Mouse (Mus musculus): ENCODE measurements around the gene Casp2.

Gene Casp2

DNA sequence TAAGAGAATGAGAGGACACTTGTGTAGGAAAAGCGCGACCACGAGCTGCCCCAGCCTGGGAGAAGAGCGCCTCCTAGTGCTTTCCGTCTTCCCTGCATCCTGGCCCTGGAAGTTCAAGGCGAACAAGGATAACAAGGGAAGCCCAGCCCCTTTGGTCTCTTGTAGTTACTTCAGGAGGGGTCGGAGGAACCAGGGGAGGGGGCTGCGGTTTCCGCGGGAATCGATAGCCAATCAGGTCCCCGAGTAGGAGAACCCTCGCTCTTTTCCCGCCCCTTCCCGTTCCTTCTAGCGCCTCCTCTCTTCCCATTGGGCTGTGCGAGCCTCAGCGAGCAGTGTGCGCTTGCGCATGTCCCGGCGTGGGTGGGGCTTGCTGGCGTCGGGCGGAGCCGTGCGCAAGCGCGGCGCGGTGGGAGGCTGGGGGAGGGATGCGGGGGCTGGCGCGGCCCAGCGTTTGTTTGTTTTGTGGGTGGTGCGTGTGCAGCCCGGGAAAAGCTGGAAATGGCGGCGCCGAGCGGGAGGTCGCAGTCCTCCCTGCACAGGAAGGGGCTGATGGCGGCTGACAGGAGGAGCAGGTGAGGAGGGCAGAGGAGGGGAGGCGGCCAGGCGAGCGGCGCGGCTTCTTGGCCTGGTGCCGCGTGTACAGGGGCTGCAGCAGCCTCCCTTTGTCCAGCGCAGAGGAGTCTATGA, at the start of gene Casp2:
Gene Casp2, plus strand, starts transcription at position 360 of the 687 bp plus-strand sequence.
- DNase-seq = peak; percentile 98

DNA sequence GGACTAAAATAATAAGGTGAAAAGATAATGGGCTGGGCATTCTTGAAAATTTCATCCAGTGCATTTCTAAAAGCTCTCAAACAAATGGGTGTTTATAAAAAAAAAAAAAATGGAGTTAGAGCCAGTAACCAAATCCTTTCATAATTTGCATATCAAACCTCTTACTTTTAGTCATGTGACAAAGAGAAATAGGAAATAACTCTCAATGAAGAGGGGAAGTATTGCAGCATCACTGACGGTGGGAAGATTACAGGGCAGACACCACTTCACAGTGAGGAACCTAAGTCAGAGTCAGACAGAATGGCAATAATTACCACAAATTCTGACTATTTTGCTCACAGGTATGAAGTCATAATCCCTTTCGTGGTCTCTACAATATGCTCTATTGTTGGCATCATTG, 49.8 kb upstream of the Casp2 start, which contains the start of gene Tas2r144:
Gene Tas2r144, plus strand, starts transcription at position 301 of the 400 bp plus-strand sequence.
- no peak for DNase-seq

DNA sequence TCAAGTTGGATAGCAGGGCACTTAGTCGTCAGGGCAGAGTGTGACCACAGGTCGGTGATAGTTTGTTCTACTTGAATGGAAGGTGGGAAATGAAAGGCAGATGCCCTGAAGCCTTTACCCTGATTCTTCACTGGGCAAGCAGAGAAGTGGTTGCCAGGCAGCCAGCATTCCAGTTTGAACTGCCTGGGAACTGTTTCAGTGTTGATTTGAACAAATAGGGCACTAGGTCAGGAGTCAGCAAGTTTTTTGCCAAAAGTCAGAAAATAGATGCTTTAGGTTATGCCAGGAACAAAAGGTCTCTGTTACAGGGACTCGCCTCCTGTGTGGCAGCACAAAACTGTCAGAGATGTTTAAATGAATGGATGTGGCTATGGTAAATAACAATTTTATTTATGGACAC, 42.5 kb upstream of the Casp2 start:
- no peak for DNase-seq

DNA sequence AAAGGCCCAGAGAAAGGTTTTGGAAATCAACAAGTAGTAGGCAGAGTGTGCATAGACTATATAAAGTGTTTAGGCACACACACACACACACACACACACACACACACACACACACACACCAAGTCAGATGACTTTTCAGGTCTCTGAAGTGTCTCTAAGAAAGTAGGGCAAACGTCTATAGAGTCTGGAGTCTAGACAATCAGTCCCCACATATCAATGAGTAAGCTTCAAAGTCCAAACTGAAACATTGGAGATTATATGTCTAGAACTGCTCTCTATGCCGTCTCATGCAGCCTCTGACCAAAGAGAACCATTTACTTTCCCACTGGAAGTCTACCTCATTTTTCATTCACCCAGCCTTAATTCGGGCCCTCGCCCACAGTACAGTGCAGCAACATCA, 39.7 kb upstream of the Casp2 start:
- DNase-seq = no peak

DNA sequence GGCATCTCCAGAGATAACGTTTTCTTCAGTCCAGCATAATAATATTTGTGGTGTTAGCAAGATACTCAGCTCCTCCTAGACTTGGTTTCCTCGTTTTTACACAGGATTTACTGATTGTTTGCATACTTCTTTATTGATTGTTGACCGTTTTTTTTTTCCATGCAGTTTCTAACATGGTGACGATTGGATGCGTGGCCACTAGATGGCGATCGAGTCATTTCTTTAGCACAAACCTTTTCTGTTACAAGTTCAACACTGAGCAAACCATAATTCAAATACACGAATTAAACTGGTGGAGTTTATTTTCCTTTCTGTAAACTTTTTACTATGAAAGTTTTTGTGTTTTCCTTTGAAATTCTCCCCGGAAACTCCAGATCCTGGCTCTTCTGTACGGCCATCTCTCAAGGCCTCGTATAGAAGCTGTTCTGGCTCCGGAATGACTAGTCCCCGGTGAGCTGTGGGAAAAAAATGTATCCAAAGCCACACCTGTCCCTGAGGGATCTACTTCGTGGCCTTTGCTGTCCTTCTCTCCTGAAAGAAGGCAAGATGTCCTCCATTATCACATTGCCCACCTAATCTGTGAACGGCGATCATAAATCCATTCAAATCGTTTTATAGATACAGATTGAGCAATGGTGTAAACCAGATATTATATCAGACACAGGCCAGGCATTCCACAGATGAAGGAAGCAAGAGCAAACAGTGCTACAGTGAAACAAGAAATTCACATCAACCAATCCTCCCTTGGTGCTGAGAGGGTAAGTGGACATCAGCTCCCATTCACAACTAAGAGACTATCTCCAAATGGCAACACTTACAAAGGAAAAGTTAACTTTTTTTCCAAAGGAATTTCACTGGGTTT, 37.3 kb upstream of the Casp2 start:
- peak; percentile 51 for DNase-seq

DNA sequence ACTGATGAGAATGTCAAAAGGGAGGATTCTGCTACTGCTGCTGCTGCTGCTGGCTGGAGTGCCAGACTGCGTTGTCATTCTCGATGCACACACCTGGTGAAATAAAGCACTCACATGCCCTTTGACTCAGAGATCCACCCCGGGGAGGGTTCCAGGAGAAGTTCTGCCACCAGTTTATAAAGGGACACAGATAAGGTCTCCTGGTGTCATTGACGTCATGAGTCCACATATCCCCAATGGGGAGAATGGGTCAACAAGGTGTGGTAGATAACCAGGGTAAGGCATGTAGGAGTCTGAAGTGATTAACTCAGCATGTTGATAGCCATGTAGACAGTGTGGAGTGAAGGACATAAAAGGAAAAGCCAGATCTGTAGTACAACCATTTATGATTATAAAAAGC, 35.2 kb upstream of the Casp2 start:
- no peak for DNase-seq

DNA sequence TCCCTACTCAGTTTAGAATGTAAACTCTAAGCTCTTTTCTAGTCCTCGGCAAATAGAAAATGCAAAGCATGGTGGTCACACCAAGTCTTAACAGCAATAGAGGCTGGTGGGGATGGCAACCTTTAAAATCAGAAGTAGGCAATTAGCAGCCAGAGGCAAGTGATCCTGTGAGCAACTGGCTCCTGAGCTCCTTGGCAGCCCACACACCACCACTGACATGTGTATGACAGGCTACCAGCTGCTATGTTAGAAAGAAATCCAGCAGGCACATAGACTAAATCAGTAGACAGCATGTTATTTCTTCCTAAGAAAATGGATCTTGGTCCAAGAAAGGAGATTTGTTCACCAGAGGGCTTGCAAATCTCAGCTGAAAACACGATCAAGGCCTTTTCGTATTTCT, 33.6 kb upstream of the Casp2 start:
- DNase-seq = no peak

DNA sequence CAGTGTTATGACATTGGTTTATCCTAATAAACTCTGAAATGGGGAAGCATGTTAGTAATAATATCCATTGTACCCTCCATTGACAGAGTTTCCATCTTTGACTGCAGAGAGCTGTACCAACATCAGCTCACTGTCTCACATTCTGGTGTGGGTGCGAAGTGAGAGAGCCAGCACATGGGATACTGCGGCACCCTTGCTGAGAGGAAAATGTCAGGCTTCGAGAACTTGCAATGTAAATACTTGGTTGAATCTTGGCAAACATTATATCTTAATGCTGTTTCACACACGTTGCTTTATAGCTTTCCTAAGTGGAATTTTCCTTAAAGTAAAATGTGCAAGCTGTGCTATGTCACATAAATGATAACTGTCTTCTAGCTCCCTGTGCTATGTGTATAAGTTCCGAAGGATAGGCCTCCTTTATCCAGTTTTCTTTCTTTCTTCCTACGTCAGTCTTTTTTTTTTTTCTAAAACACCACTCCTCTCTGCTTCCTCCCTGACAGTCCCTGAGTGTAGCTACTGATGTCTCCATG, 27.4 kb upstream of the Casp2 start:
- DNase-seq = no peak

DNA sequence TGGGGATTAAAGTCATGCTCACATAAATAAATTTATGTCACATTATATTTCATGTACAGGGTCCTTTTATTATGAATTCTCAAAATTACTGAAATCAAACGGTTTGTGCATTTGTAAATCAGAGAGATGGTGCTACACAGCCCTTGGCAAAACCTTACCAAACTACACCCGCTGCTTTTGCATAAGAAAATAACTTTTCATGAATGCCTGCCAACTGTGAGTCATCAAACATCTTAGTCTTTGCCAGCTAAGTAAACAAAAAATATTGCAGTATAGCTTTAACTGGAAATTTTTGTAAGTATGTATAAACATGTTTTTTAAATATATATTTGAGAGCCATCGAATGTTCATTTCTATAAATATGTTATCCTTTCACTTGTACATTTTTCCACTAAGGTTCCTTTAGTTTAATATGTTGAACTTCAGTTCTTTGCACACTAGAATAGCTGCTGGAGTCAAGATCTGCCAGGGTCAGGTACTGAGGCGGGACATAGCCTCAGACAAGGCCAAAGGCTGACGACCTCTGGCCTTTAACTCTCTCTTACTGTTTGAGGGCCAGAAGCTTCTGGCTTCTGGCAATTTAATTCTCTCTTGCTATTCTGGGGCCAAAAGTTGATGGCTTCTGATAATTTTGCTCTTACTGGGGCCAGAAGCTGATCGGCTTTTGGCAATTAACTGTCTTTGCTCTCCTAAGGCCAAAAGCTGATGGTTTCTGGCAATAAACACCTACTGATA, 23.3 kb upstream of the Casp2 start:
- DNase-seq = no peak

DNA sequence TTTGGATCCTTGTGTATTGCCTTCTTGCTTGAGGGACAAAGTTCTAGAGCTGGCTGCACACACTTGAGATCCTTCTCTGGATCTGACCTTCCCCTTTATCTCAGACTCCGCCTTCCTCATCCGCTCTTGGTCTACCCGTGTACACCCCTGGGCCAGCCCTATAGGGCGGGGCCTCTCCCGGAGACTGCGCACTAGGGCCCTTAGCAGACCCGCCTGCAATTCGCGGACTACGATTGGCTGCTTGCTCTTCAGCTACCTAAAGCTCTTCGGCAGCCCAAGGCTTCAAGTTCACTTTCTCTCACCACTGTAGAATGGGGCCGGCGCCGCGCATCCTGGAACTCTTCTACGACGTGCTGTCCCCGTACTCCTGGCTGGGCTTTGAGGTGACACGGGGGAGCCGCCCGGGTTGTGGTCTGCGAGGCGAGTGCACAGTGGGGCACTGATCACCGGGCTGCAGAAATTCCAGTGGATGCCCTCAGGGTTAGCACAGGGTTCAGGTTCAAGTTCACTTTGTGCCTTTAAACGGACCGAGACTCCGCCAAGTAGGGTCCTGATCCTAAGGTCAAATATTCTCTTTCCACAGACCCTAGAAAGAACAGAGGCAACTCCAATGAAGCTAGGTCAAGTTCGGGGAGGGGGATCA, 19.0 kb upstream of the Casp2 start, which contains the start of gene Gstk1:
Gene Gstk1, plus strand, starts transcription at position 225 of the 643 bp plus-strand sequence.
- peak; percentile 58 for DNase-seq

DNA sequence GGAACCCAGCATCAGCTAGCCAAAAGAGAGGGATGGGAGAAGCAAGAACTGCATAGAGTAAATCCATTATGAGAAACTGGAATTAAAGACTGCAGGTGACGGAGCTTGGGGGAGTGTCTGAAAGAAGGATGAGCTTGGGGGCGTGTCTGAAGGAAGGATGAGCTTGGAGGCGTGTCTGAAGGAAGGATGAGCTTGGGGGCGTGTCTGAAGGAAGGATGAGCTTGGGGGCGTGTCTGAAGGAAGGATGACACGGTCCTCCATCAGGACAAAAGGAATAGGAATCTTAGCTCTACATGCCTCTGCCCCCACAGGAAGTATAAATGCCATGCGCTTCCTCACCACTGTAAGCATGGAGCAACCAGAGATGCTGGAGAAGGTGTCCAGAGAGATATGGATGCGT, 17.6 kb upstream of the Casp2 start:
- DNase-seq = no peak

DNA sequence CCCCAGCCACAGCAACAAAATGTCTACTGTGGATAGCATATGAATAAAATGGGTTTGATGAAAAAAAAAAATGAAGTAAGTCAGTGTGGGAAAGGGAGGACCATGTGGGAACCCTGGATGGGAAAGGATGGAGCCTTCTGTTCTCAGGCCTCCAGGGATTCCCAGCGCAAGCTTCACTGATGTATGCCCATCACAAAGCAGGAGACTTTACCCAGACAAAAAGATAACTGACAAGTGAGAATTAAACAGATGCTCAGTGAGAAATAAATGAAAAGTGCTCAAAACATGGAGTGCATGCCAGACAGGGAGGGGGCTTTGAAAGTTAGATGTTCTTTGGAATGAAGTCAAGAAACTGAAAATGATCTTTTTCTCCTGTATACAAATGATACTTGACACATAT, 16.8 kb upstream of the Casp2 start:
- DNase-seq = no peak

DNA sequence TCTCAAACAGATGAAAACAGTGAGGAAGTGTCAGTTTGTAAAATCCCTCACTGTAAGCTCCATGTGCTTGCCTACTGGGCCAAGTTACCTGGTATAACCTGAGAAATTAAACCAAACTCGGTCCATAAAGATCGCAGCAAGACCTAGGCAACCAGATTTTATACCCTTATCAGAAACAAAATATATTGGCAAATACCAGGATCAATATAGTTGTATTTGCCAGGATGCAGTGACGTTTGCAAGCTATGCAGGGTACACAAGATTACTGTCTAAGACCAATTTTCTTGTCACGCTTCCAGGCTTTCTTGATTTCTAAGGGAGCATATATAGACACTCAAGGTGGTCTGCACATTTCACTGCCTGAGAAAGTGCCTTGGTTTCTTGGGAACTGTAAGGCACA, 13.0 kb upstream of the Casp2 start:
- no peak for DNase-seq

DNA sequence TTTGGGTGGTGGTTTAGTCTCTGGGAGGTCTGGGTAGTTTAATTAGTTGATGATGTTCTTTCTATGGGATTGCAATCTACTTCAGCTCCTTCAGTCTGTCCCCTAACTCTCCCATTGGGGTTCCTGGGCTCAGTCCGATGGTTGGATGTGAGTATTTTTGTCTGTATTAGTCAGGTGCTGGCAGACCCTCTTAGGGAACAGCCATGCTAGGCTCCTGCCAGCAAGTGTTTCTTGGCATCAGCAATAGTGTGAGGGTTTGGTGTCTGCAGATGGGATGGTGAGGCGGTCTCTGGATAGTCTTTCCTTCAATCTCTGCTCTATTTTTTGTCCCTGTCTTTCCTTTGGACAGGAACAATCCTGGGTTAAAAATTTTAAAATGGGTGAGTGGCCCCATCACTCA, 11.7 kb upstream of the Casp2 start:
- no peak for DNase-seq

DNA sequence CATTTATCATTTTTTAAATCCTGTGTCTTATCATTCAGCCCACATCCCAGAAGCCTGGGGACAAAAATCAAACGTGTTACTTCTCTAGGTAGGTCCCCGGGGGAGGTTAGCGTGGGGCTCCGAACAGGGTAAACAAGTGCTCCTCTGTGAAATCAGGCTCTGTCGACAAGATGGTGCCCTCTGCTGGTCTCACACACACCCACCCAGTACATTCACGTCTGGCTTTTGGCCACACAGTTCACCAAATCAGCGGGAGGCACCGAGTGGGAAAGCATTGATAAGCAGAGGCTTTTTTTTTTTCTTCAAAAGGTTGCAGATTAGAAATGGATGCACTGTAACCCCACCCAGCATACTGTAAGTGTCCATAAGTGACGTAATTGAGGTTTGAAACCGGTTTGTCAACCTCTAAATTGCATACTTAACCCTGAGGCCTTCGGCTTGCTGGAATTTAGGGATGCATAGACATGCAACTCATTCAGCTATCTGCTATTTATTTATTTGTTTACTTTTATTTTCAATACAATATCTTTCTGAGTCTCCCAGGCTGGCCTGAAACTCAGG, 7.4 kb upstream of the Casp2 start:
- peak; percentile 17 for DNase-seq

DNA sequence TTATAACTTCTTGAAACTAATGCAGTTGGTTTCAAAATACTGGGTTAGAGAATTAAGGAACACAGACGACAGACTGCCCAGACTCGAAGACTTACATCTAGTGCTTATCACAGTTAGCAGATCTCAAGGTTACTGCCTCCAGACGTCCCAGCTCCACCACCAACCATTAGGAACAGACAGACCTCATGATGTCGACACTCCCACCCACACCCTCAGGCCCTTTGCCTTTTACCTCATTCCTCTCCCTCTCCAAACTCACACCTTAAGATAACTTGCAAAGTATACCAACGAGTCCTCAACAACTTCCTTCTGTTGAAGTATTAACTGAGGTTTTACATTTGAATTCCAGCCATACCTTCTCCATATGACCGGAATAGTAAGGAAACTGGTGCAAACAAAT, 4.4 kb upstream of the Casp2 start:
- no peak for DNase-seq

DNA sequence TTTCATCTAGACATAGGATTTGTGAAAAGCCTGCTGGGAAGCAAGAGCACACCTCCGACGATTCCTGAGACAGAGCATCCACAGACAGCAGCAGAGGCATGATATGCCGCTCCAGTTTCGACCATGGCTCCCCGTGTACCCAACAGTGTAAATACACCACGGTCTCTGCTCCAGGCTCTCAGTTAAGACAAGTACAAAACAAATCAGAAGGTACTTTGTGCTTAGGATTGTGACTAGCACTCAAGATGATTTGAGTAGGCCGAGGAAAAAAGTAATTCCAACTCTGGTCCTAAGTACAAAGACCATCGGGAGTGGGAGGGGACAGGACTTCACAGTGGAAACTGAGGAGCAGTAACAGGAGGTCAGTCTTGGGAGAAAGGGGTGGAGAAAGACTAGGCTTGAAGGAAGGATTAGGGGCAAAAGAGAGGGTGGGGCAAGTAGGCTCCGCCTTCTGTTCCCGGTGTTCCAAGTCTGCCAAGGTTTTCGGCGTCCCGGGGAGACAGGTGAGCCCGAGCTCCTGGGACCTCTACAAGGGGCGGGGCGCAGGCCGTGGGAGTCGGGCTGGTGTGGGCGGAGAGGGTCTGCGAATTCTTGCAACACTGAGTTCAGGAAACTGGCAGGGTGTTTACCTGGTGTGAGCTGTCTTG, 3.1 kb upstream of the Casp2 start, which contains the start of gene Tmem139:
Gene Tmem139, plus strand, starts transcription at position 447 of the 647 bp plus-strand sequence.
- no peak for DNase-seq

DNA sequence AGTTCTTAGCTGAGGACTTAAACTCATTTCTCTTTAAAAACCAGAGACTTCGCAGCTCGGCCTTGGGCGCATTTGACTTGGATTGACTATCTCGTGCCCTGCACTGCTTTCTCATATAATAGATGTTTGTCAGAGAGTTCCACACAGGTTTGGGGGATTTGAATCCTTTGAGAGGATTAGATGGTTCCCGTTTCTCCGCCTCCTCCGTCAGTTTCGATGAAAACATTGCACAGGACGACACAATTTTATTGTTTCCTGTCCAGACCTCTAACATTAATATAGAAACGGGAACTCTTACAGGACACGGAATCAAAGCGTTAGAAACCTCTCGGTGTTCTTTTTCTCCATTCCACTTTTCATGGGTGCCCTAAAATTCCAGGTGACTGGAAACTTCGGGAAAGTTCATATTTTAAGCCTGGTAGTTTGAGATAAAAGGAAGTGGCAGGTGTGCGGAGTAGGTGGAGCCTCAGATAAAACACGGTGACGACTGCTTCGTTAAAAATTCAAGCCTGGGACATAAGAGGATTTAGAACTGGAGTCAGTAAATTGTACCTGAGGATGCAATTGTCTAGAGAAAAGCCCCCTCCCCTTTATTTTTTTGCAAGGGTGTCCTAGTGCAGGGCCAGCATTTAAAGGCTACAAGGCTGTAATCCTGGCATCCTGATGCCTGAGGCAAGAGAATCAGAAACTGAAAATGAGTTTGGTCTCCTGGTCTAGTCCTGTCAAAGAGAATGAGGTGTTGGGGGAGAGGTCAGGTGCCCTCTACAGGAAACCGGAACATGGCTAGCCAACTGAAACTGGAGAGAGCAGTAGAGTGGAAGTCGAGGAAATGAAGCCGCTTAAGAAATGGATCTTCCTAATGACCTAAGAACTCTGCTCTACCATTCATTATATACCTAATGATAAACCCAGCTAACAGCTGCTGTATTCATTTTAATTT, 876 bp downstream of the Casp2 start:
- DNase-seq = no peak

DNA sequence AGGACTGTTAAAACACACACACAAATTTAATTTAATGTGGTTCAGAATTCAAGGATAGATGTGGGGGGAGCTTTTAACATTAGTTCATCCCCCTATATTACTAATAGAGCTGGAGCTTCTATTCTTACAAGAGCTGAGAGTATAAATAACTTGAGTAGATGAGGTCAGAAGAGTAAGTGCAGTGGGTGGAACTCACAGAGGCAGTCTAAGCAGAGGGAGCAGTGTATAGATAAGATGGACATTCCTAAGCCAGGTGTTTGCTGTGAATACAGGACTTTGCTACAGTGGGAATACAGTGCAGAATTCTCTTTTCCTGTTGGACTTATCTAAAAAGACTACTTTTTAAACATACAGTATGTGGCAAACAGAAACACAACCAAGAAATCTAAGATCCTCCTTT, 6.0 kb downstream of the Casp2 start:
- DNase-seq = no peak

DNA sequence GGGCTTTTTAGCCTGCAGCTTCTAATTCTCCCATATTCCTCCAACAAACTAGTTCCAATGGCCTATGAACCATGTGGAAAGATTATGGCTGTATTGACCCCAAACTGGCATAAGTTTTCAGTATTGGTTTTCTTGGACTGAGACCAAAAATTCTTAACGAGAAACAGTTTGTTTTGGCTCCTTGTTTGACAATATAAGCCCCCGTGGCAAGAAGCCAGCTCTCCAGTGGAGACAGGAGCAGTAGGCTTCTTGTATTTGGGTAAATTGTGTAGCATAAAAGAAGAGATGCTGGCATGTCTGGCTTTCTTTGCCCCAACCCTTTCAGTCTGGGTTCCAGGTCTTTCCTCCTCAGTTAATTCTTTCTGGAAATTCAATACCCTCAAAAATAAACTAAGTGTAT, 11.4 kb downstream of the Casp2 start:
- no peak for DNase-seq

All from cerebellum, adult 11 months (tissue).